Mouse (Mus musculus) cerebellum, adult 9-10 months (tissue): Measurements from ENCODE around the gene Apof.

ENCODE experiments used
- DNase-seq: peaks from one replicate; pipeline ENCODE4 v3.0.0; 2022

Apof gene

DNA sequence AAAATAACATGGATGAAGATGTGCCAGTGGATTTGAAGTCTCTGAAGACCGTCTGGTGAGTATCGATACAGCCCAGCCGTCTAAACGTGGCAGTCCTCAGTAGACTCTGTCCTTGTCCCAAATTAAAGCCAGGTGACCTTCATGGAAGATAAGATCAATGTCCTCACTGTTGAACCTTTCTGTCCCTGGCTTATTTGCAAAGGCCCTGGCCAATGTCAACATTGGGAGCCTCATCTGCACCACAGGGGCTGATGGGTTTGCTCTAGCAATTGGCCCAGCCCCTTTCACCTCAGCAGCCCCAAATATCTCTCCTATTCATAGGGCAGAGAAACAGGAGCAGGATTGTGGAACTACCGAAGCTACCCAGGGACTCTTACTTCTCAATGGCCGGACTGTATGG lies at the start of gene Apof:
Gene Apof (plus strand): TSS at position 301 of the 400 bp plus-strand sequence.
- no peak for DNase-seq

GRCm38 (mm10) chr10:128221533-128222286 lies 46.8 kb upstream of the Apof start:
- DNase-seq, result no peak

GRCm38 (mm10) chr10:128225064-128225463 lies 43.4 kb upstream of the Apof start:
- no peak for DNase-seq

GRCm38 (mm10) chr10:128225538-128225937 lies 42.9 kb upstream of the Apof start, which contains the start of gene Mip:
TSS of gene Mip (plus strand) at chr10:128225838.
- no peak for DNase-seq

DNA sequence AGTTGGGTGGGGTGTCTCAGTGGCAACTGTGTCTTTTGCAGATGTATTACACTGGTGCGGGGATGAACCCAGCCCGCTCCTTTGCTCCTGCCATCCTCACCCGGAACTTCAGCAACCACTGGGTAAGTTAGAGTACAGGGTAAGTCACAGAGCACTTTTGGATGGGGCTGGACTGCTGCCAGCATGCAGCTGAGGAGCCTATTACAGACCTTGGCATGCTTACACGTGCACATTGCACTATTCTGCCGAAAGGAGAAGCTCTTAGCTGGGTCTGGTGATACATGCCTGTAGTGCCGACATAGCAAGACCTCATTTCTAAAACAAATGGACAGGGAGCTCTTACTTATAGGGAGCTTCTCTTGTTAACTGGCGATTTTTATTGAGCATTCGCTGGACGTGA lies 40.9 kb upstream of the Apof start:
- no peak for DNase-seq

DNA sequence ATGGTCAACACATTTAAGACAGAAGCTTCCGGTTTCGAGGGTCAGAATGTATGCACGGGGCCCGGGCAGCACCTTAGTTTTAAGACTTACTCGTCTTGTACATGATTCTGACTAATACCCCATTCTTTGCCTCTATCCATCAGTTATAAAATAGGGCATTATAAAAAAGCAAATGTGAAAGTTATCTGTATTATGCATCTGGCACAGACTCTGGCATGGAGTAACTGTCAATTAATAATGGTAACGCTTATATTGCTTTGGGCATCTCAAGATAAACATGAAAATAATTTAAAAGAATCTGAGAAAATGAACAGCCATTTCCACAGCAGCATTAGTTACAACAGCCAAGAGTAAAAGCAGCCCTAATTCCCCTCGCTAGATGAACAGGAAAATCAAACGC lies 40.5 kb upstream of the Apof start:
- DNase-seq, result no peak

DNA sequence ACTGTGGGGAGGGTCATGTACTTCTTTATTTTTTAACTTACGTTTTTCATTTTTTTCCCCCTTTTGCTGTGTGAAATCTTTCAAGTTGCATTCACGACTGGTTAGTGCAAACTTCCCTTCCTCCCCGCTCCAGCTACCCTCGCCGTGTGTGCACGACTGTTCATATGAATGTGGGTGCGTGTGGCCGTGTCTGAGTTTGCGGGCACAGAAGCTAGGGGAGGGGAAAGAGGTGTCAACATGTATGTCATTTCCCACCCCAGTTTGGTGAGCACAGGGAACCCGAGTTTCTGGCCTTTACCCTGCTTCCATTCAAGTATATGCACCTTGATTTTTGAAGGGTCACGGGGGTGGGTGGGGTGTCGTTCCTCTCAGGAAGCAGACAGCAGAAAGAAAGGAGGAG lies 37.9 kb upstream of the Apof start:
- DNase-seq, result no peak

DNA sequence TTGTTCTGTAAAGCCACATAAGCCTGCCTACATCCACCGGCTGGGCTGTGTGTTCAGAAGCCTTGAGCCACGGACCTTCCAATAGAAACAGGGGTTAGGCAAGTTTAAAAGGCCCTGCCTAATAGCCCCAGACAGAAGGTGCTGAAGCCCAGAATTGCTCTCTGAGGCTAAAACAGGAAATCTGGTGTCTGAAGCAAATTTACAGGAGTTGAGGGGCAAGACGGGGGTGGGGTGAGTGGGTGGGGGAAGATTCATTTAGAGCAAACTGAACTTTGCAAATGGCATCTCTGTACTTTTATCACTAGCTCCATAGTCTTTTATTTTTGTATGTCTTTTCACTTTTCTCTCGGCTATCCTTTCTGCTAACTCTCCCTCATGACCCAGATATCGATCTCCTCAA lies 37.3 kb upstream of the Apof start:
- no peak for DNase-seq

DNA sequence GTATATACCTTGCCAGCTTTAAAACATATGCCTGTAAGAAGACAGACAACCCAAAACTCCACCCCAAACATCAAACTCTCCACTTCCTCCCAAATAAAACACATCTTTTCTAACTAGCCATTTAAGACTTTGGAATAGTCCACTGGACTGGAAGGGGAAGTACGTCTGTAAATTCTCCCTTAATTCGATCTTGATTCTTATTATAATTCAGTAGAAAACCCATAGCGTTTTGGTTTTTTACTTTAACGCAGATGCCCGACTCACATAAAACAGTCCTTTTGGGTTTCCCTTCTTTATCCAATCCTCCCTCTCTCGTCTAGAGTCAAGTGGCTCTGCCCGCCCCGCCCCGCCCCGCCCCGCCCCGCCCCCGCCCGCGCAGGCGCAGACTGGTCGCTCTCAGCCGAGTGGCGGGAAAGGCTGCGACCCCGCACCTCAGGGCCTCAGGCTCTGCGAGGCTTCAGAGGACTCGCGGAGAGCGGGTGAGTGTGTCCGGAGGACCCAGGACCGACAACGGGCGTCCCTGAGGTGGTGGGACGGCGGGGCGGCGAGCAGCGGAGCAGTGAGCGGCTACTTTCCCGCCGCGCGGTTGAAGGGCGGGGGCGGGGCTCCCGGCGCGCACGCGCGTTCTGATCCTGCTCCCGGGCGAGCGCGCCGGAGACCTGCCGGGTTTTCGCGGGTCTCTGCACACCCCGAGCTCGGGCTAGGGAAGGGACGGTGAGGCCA lies 36.6 kb upstream of the Apof start, which contains the start of gene Timeless:
Gene Timeless (plus strand): TSS at position 369 of the 723 bp plus-strand sequence.
- peak; percentile 83 for DNase-seq

DNA sequence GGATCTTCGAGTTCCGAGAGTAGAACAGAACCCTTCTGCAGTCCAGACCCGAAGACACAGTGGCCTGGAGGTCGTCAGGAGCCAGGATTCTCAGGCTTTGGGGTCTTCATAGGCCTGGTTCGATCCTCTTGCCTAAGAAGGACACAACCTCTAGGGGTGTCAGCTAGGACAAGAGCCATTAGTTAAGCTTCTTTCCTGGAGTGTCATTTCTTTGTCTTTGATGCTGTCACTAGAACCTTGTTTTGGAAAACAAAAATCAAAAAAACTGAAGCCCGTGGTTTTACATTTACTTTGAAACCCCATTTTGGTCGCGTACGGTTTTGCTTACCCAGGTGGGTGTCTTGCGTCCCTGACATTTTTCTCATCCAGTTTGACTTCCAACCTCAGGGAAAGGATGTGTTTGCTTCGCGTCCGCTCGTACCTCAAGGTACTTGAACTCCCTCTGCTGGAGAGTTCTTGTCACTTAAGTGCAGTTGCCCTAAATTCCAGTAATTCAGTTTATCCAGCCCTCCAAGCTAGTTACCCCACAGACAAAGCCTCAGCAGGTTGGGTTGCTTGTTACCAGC lies 36.0 kb upstream of the Apof start:
- DNase-seq, result peak; percentile 88

- DNase-seq, result no peak
Observed at GRCm38 (mm10) chr10:128236321-128236720, 32.1 kb upstream of the Apof start.

- DNase-seq, result peak; percentile 63
Observed at GRCm38 (mm10) chr10:128237807-128238480, 30.5 kb upstream of the Apof start.

GRCm38 (mm10) chr10:128239140-128239539 lies 29.3 kb upstream of the Apof start:
- DNase-seq, result no peak

GRCm38 (mm10) chr10:128240131-128240530 lies 28.3 kb upstream of the Apof start:
- no peak for DNase-seq

- no peak for DNase-seq
Observed at GRCm38 (mm10) chr10:128243252-128243651, 25.2 kb upstream of the Apof start.

DNA sequence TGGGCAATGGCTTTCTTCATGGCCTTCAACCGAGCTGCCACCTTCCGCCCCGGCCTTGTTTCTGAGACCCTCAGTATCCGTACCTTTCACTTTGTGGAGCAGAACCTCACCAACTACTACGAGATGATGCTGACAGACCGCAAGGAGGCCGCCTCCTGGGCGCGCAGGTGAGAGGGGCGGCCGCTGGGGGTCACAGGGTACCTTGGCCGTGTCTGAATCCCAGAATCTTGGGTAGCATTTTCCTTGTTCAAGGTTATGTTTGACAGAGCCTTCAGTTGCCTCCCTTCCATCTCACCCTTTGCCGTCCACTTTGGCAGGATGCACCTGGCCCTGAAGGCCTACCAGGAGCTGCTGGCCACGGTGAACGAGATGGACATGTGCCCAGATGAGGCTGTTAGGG lies 24.4 kb upstream of the Apof start:
- DNase-seq, result no peak

- DNase-seq, result no peak
Observed at GRCm38 (mm10) chr10:128247020-128247732, 21.3 kb upstream of the Apof start.

GRCm38 (mm10) chr10:128250565-128250964 lies 17.9 kb upstream of the Apof start:
- no peak for DNase-seq

DNA sequence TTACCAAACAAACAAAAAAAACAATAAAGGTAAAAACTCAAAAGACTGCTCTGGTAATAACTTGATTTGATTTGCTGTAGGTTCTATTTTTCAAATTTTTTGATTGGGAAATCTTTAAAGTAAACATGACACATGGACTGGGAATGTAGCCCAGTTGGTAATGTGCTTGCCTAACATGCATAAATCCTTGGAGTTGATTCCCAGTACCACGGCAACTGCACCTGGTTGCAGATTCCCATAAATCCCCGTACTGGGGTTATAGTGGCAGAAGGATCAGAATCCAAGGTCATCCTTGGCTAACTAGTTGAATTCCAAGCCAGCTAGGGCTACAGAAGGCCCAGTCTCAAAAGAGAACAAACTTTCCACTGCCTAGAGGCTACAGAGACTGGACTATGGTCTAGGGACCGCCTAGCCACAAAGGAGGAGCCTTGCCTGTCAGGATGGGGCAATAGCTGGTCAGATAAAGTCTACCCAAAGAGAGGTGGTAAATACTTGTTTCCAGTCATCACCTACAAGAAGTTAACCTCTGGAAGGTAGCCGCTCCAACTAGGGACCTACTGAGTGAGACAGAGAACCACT lies 14.7 kb upstream of the Apof start, which contains the start of gene Apon:
Gene Apon (plus strand): TSS at position 420 of the 579 bp plus-strand sequence.
- no peak for DNase-seq

DNA sequence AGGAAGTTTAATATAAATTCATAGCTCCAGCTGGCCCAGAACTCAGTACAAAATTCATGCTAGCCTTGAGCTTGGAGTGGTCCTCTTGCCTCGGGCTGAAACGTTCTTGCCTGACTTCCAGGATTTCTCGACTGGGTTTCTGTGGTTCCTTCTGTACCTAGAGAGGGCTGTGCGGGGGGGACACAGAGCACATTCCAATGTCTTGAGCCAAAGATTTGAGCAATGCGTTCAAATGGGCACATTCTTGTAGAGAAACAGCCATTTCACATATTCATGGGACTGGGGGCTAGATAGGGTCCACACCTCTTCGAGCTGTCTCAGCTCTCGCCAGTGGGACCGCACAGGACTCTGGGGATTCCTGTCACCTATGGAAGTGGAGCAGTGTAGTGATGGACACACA lies 12.5 kb upstream of the Apof start:
- DNase-seq, result no peak

DNA sequence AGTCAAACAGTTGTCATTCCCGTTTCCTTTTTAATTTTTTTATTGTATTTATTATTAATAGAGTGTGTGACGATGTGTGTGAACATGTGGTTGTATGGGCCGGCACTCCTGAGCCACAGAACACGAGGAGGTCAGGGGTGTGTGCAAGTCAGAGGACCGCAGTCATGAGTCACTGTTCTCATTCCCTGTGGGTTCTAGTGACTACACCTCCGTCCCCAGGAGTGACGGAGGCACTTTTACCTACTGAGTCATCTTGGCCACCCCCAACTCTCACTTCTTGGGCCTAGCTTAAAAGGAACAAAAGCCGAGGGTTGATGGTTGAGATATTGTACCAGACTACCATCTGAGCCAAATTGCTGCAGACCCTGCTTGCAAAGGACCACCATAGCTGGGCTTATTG lies 12.1 kb upstream of the Apof start:
- DNase-seq, result no peak

DNA sequence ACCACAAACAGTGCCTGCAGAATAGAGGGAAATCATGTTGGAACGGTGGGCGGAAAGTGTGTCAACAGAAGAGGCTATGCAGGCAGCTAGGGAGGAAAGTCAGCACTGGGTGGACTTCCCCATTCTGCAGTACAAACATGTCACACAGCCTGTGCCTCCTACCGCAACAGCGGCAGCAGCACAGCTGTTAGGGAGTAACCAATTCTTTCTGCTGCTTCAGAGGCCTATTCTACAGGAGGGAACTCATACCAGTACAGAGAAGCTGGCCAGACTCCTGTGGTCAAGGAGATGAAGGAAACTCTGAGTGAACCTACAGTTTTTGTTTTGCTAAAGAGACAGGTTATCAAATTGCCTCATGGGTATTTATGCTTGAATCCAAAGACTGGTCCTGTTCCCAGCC lies 9.5 kb upstream of the Apof start:
- no peak for DNase-seq
